Mouse (Mus musculus): ENCODE data around the gene Slc7a1. TPM values are rescaled to one million over a fixed set of nuclear protein-coding genes. Genes with fewer than 3 reads are reported as not detected.

Gene Slc7a1
- polyA plus RNA-seq, 1 experiment from 2014 or later: 26.9 TPM

DNA sequence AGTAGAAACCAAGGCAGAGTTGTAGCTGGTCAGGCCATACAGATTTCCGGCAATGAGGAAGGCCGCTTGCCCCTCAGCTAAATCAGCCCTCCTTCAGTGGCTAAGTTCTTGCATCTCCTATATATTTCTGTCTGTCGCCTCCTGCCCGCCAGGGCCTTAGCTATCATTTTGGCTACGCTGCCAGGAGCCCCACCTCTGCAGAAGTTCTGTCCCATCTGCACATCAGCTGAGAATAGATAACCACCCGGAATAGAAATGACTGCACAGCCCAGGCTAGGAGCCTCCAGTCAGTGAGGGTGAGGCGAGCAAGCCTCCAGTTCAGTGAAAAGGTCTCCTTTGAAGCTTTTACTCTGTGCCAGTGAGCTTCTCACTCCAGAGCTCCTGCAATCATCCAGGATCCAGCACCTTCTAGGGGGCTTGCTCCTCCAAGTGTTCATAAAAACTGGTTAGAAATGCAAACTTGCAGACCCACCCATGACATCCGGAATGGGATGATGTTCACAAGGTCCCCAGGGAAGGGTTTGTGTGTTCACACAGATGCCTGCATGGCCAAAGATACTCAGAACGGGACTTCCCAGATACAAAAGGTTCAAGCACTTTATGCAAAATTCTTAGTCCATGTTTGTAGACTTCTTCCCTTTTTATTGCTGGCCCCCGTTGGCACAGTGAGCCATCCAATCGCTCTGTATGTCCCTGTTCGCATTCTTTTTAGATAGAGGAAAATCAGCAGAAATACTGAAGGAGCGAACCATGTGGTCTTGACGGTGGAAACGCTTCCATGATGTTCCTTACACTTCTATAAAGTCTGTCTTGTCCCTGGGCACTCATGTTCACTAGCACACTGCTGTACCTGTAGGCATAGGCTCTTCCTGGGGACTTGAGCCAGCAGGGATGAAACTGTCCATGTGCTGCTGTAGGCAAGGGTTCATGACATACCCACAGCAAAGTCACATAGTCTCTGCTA, 10.4 kb downstream of the Slc7a1 start:
- no peak for ATAC-seq

DNA sequence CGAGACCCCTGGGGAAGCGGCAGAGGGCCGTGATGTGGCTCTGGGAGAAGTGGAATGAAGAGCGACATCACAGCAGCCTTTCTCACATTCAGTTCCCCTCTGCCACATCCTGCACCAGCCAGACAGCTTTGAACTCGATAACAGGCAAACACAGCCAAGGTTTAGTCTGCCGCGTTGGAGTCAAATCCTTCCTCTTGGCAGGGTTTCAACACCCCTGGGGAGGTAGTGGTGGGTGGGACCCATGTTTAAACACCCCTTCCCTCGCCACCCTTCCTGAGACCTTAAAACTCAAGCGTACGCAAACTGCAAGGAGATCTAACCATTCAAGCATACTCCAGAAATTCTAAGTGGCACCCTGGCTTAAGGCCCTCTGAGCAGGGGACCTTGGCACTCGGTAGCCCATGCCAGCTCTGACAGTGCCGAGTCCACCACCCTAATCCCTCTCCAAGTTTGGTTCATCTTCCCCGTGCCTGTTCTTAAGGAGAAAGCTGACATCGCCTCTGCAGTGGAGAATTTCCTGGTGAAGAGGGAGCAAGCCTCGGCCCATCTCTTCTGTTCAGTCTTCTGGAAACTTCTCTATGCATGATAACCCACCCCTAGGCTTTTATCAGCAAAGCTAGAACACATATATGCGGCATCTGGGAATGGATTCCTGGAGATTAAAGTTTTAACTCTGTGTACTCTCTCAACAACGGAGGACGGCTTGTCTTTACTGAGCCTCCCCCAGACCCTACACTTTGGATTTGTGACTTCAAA, 11.3 kb downstream of the Slc7a1 start:
- Histone ChIP-seq H3K4me3 (replicated peaks) (no peak overlapping the region), H3K36me3 (no peaks in the 10 kb centered on the region), H3K9me3 (no peaks in the 10 kb centered on the region), H3K9ac (replicated peaks) (no peak overlapping the region), H3K27me3 (no peaks in the 10 kb centered on the region), H3K4me2 (replicated peaks) (no peak overlapping the region), H3K27ac (no peak overlapping the region), H3K4me1 (replicated peaks) (peaks cover 5% of the 10 kb centered on the region; the same call in 1 of the 2 replicates)
- WGBS: 89% methylated on average over 18 of the region's 18 CpGs
- ATAC-seq: no peak

More for the DNA sequence above, 10.4 kb downstream of the Slc7a1 start:
- 97% methylated on average over 15 of the region's 15 CpGs for WGBS
- peaks cover 5% of the 10 kb centered on the region; the same call in 1 of the 2 replicates for H3K4me1 ChIP-seq (replicated peaks)
- no peaks in the 10 kb centered on the region for H3K27me3 ChIP-seq
- H3K36me3 ChIP-seq: no peaks in the 10 kb centered on the region
- no peak overlapping the region for H3K4me3 ChIP-seq (replicated peaks)
- H3K27ac ChIP-seq: no peak overlapping the region
- no peaks in the 10 kb centered on the region for H3K9me3 ChIP-seq
- no peak overlapping the region for H3K4me2 ChIP-seq (replicated peaks)
- no peak overlapping the region for H3K9ac ChIP-seq (replicated peaks)

DNA sequence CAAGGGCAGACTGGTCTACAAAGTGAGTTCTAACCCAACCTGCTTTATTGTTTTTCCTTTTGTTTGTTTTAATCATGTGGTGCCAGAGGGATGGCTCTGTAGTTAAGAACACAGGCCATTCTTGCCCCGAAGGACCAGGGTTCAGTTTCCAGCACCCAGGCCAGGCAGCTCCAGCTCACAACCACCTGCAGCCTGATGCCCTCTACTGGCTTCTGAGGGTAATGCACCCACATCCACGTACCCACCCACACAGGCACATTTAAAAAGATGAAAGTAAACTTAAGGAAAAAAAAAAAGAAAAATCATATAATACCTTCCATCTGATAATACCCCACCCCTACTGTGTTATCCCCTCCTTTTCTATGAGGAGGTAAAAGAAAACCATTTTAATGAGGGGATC, 11.9 kb downstream of the Slc7a1 start:
- Histone ChIP-seq H3K9ac (replicated peaks) (no peak overlapping the region), H3K4me1 (replicated peaks) (peaks cover 5% of the 10 kb centered on the region; the same call in 1 of the 2 replicates)
- WGBS: 91% methylated on average over 2 of the region's 2 CpGs

DNA sequence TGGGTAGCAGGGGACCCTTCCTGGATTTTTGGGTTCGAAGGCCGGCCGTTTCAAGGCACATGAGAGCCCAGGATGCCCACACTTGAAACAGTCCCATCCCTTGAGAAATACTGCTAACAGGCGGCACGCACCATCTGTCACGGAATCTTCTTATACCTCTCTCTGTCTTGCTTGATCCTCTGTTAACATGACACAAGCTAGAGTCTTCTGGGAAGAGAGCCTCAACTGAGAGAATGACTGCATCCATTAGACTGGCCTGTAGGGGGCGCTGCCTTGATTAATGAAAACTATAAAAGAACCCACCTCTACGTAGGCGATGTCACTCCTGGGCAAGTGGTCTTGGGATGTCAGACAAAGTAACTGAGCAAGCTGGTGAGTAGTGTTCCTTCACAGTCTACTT, 13.2 kb downstream of the Slc7a1 start:
- Histone ChIP-seq H3K4me1 (replicated peaks) (peaks cover 5% of the 10 kb centered on the region; the same call in 1 of the 2 replicates), H3K4me3 (replicated peaks) (no peak overlapping the region), H3K9ac (replicated peaks) (no peak overlapping the region), H3K9me3 (no peaks in the 10 kb centered on the region), H3K27me3 (no peaks in the 10 kb centered on the region), H3K27ac (no peak overlapping the region), H3K36me3 (no peaks in the 10 kb centered on the region), H3K4me2 (replicated peaks) (no peak overlapping the region)
- WGBS: 87% methylated on average over 9 of the region's 9 CpGs
- no peak for ATAC-seq

More for the DNA sequence above, 11.9 kb downstream of the Slc7a1 start:
- no peak overlapping the region for H3K4me2 ChIP-seq (replicated peaks)
- H3K4me3 ChIP-seq (replicated peaks): no peak overlapping the region
- no peaks in the 10 kb centered on the region for H3K27me3 ChIP-seq
- no peaks in the 10 kb centered on the region for H3K36me3 ChIP-seq
- H3K9me3 ChIP-seq: no peaks in the 10 kb centered on the region
- ATAC-seq: no peak
- no peak overlapping the region for H3K27ac ChIP-seq

DNA sequence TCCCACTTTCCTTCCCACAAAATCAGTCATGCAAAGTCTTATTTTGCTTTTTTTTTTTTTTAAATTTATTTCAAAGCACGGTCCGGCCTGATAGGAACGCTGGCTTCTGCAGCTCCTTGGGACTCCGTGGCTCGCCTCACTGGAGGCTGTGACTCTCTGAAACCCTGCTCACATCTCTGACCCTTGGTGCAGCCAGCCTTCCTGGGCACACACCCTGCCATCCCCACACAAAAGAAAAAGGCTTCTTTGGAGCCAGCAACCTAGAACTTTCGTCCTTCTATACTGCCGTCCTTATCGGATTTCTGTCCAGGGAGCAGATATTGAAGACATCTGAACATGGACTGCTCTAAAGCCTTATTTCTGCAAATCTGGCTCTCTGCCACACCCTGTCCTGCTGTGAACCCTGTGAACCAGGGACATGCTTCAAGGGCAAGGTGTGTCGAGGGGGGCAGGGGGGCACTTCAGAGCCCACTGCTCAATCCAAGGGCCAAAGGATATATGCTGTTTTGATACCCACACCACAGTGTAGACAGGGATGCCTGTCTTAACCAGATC, 15.1 kb downstream of the Slc7a1 start:
- WGBS: 87% methylated on average over 9 of the region's 9 CpGs
- Histone ChIP-seq H3K36me3 (no peaks in the 10 kb centered on the region), H3K4me1 (replicated peaks) (peaks cover 5% of the 10 kb centered on the region; the same call in 1 of the 2 replicates), H3K4me3 (replicated peaks) (no peak overlapping the region), H3K27ac (no peak overlapping the region), H3K9me3 (no peaks in the 10 kb centered on the region), H3K9ac (replicated peaks) (no peak overlapping the region), H3K27me3 (no peaks in the 10 kb centered on the region), H3K4me2 (replicated peaks) (no peak overlapping the region)
- no peak for ATAC-seq

DNA sequence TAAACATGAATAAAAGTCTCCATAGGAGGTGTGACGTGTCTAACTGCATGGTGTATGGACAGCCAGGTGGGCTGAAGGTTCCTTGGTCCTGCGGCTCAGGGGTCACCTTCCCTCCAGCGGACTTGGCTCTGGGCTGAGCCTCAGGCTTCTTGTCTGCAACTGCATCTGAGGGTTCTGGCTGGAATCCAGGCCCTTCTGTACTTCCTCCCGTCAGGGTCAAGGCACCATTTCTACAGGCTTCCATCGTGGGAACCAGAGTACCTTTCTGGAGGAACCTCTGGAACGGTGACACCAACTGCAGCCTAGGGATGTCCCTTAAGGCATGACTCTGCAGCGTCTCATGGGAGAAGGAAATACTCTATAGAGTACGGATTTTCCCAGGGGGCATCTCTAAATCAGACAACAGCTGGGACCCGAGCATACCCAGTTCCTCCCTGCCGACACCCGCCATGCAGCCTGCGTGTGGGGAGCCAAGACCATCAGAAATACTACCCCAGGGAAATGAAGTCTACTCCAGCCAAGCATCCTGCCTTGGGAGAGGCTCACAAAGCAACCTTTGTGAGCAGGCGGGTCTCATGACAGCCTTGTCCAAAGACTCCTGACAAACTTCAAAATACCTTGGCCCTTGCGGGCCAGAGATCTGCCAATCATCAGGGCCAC, 15.7 kb downstream of the Slc7a1 start:
- ATAC-seq: no peak
- Histone ChIP-seq H3K27ac (no peak overlapping the region), H3K4me2 (replicated peaks) (no peak overlapping the region), H3K4me3 (replicated peaks) (no peak overlapping the region), H3K9me3 (no peaks in the 10 kb centered on the region), H3K4me1 (replicated peaks) (peaks cover 5% of the 10 kb centered on the region; the same call in 1 of the 2 replicates), H3K27me3 (no peaks in the 10 kb centered on the region), H3K9ac (replicated peaks) (no peak overlapping the region), H3K36me3 (no peaks in the 10 kb centered on the region)
- 83% methylated on average over 14 of the region's 14 CpGs for WGBS

DNA sequence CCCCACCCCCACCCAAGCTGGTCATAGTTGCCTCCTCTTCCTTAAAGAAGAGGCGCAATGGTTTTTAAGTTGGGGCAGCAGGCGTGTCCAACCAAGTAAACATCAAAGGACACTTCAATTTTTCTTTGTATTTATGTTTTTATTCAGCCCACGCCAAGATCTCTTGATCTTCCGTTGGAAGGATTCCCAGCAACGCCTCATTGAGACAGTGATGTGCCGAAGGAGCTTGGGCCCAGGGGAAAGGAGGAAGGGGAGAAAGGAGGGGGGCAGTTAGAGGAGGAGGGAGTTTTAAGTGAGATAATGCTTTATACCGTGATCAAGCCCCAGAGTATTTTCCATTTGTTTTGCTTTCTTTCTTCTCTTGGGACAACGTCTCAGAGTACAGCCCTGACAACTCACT, 18.6 kb downstream of the Slc7a1 start:
- WGBS: 74% methylated on average over 8 of the region's 8 CpGs
- peaks cover 5% of the 10 kb centered on the region; the same call in 1 of the 2 replicates for H3K4me1 ChIP-seq (replicated peaks)
- ATAC-seq: no peak
- H3K27me3 ChIP-seq: no peaks in the 10 kb centered on the region
- no peaks in the 10 kb centered on the region for H3K36me3 ChIP-seq
- no peak overlapping the region for H3K4me3 ChIP-seq (replicated peaks)
- H3K9ac ChIP-seq (replicated peaks): no peak overlapping the region
- H3K4me2 ChIP-seq (replicated peaks): no peak overlapping the region
- H3K9me3 ChIP-seq: no peaks in the 10 kb centered on the region
- H3K27ac ChIP-seq: no peak overlapping the region

DNA sequence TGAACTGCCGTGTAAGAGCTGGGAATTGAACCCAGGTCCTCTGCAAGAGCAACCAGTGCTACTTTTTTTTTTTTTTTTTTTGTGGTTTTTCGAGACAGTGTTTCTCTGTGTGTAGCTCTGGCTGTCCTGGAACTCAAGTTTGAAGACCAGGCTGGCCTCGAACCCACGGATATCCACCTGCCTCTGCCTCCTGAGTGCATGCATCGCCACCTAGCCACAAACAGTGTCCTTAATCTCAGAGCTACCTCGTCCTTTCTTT, 19.5 kb downstream of the Slc7a1 start:
- no peaks in the 10 kb centered on the region for H3K9me3 ChIP-seq
- no peak overlapping the region for H3K9ac ChIP-seq (replicated peaks)
- no peak overlapping the region for H3K27ac ChIP-seq
- H3K36me3 ChIP-seq: no peaks in the 10 kb centered on the region
- WGBS: 95% methylated on average over 6 of the region's 6 CpGs
- H3K4me3 ChIP-seq (replicated peaks): no peak overlapping the region
- no peaks in the 10 kb centered on the region for H3K27me3 ChIP-seq
- no peak overlapping the region for H3K4me2 ChIP-seq (replicated peaks)
- ATAC-seq: no peak
- H3K4me1 ChIP-seq (replicated peaks): peaks cover 5% of the 10 kb centered on the region; the same call in 1 of the 2 replicates

DNA sequence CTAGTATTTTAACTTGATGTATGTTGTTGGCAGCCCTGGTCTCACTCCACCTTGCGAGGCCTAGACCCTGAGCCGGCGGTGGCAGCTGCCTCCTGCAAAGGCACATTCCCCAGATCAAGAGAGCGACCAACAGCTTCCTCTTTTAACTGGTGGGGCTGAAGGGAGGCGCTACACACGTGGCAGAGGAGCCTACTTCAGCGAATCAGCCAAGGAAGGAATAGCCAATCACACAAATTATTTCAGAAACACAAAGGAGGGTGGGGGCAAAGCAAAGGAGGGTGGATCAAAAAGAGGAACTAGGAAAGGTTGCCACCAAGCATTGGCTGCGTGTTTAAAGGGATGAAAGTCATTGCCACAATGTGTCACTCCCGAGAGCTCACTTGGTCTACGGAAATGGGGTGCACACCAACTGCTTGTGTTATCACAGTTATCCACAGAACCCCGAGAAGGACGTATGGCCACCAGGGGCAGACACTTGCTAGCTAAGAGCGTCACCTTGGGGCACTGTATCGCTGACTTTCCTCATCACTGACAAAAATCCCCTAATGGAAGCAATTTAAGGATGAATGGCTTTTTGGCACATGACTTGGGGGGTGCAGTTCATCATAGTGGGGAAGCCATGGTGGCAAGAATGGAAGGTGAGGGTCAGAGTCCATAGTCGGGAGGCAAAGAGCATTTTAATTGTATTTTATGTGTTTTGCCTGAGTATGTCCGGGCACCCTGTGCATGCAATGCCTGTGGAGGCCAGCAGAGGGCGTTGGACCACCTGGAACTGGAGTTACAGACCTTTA, 20.1 kb downstream of the Slc7a1 start:
- no peak for ATAC-seq
- Histone ChIP-seq H3K4me3 (replicated peaks) (no peak overlapping the region), H3K36me3 (no peaks in the 10 kb centered on the region), H3K9me3 (no peaks in the 10 kb centered on the region), H3K4me2 (replicated peaks) (no peak overlapping the region), H3K9ac (replicated peaks) (no peak overlapping the region), H3K4me1 (replicated peaks) (peaks cover 2% of the 10 kb centered on the region; the same call in 1 of the 2 replicates), H3K27me3 (no peaks in the 10 kb centered on the region), H3K27ac (no peak overlapping the region)
- WGBS: 92% methylated on average over 17 of the region's 17 CpGs

DNA sequence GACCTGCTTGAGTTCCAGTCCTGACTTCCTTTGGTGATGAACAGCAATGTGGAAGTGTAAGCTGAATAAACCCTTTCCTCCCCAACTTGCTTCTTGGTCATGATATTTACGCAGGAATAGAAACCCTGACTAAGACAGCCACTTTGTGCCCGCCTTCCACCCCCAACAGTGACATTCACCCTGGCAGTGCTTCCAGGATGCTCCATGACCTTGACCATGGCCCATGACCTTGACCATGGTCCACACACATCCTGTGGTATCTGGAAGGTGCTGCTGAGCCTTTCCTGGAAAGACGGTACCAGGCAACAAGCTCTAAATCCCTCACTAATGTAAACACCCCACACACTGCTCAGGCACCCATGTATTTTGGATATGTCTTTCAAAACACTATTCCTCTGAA, 21.0 kb downstream of the Slc7a1 start:
- no peaks in the 10 kb centered on the region for H3K9me3 ChIP-seq
- no peak overlapping the region for H3K4me3 ChIP-seq (replicated peaks)
- no peaks in the 10 kb centered on the region for H3K36me3 ChIP-seq
- H3K4me1 ChIP-seq (replicated peaks): no peaks in the 10 kb centered on the region
- WGBS: 92% methylated on average over 3 of the region's 3 CpGs
- no peak overlapping the region for H3K27ac ChIP-seq
- H3K4me2 ChIP-seq (replicated peaks): no peak overlapping the region
- no peak overlapping the region for H3K9ac ChIP-seq (replicated peaks)
- no peak for ATAC-seq
- H3K27me3 ChIP-seq: no peaks in the 10 kb centered on the region

DNA sequence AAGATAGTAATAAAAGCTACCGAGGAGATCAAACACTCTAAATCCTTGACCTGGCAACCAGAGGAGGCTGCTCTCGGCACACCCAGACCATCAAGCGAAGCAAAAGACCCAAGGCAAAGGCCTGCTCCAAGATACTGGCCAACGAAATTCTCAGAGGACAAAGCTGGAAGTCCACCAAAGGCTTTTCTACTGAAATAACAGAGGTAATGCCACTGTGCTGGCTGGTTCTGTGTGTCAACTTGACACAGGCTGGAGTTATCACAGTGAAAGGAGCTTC, 21.5 kb downstream of the Slc7a1 start:
- H3K9me3 ChIP-seq: no peaks in the 10 kb centered on the region
- H3K4me1 ChIP-seq (replicated peaks): no peaks in the 10 kb centered on the region
- H3K36me3 ChIP-seq: no peaks in the 10 kb centered on the region
- H3K9ac ChIP-seq (replicated peaks): no peak overlapping the region
- ATAC-seq: no peak
- 88% methylated on average over 4 of the region's 4 CpGs for WGBS
- H3K27ac ChIP-seq: no peak overlapping the region
- no peak overlapping the region for H3K4me3 ChIP-seq (replicated peaks)
- H3K4me2 ChIP-seq (replicated peaks): no peak overlapping the region
- no peaks in the 10 kb centered on the region for H3K27me3 ChIP-seq
